Mouse (Mus musculus) thymus, postnatal 14 days (tissue): Measurements from ENCODE around the gene Gm29423.
"Not testable (repeated sequence)": the region's sequence is repeated elsewhere in the genome, so short reads cannot be mapped to it uniquely, and the experiment has no call there.

Experiments
- DNase-seq: peaks from one replicate; pipeline ENCODE4 v3.0.0; 2021

Gene Gm29423

DNA sequence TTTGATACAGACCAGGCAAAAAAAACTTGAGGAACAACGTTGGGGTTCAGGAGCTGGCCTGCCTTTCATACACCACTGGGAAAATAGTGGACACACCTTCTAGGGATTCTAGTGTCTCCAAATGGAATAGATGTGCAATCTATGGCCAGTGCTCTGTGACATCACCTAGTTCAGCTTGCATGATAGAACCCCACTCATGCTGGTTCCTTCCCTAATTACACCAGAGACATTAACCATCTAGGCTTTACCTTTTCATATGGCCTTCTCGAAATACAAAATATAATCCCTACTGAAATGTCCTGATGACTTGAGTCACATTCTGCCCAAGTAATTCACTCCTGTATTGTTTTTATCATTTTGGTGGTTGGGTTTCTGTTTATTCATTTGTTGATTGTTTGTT is at the start of gene Gm29423, which contains the start of gene Gm29644:
TSS of gene Gm29423 (minus strand) at position 101 of the 400 bp plus-strand sequence.
TSS of gene Gm29644 (minus strand) at position 157 of the 400 bp plus-strand sequence.
- not testable (repeated sequence) for DNase-seq

GRCm38 (mm10) chrY:70273542-70273941 is 29.5 kb downstream of the Gm29423 start, which contains the start of gene Gm21118:
Gene Gm21118 (minus strand): TSS chrY:70273642.
- DNase-seq = not testable (repeated sequence)
